Mouse (Mus musculus): ENCODE measurements around the gene Paox.

Gene Paox

DNA sequence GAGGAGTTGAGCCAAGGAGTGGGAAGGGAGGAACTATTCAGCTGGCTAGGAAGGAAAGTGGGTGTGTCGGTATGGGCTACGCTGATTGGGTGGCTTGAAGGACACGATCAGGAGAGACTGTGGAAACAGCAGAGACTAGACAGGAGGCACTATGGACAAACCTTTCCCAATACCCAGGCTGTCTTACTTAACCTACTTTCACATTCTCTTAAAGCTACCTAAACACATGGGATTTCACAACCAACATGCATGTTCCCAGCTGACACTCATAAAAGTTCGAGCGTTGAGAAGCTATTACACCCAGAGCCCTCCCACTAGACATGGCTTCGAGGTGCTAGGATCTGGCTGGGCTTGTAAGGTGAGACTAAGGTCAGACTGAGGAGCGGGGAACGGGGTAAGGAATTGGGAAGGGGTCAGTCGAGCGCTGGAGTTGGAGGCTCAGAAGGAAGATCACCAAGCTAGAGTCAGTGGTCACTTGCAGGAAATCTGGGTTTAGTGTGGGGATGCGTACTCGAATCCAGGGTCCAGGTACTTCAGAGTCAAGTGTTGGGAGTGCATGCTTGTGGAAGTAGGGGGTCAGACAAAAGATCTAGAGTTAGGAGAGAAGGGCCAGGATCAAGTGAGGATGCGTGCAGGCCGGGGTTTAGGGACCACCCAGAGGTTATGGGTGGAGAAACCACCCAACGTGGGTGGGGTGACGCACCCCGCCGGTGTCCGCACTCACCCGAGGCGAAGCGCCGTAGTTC, at the start of gene Paox:
TSS of gene Paox (plus strand) at position 217 of the 746 bp plus-strand sequence.
- peak; percentile 70 for DNase-seq

DNA sequence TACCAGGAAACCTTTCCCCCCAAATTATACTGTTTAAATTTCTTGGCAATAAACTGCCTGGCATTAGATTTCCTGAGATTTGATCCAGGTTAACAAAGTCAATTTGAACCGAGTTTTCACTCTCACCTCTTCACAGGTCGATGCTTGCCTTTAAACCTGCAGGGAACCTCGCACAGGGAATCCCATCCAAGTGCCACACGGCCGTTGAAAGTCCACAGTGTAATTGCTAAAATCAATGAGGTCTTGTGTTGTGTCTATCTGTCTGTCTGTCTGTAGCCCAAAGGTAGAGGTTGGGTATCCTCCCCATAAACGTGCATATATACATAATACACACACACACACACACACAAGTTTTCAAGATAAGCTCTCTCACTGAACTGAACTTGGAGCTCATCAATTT, 48.2 kb upstream of the Paox start:
- no peak for DNase-seq

DNA sequence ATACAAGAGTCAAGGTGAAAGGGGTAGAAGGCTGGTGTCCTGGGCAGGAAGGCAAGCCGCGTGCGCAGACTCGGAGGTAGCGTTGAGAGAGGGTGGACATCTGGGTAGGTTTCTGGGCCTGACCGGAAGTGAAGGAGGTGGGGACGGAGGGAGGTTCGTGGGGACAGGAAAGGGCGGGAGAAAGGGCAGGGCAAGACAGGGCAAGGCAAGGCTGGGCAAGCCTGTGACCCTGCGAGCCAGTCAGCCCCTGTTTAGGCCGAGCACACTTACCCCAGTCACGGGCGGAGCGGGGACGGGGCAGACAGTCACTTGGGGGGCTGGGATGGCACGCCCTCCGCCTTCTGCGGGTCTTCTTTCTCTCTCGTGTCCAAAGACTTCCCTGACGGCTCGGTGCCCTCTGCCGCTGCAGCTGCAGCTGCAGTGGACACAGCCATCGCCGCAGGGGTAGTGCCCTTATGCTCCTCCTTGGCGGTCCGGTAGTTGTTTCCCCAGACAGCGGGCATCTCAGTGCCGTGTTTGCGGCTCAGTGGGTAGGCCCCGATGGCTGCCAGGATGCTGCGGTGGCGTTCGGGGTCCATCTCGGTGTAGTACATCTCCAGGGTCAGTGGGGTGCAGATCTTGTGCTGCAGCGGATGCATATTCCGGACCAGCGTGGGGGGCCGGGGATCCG, 45.4 kb upstream of the Paox start:
- DNase-seq = no peak

DNA sequence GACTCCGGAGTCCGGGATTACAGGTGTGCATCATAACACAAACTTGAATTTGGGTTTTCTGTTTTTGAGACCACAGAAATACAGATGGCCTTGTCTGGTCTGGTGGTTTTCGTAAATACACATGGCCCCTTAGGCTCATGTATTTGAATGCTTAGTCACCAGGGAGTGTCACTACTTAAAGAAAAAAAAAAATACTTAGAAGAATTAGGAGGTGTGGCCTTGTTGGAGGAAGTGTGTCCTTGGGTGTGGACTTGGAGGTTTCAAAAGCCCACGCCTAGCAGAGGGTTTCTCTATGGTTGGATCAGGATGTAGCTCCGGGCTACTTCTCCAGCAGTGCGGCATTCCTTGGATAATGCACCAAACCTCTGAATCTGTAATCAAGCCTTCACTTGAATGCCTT, 37.9 kb upstream of the Paox start:
- DNase-seq = no peak

DNA sequence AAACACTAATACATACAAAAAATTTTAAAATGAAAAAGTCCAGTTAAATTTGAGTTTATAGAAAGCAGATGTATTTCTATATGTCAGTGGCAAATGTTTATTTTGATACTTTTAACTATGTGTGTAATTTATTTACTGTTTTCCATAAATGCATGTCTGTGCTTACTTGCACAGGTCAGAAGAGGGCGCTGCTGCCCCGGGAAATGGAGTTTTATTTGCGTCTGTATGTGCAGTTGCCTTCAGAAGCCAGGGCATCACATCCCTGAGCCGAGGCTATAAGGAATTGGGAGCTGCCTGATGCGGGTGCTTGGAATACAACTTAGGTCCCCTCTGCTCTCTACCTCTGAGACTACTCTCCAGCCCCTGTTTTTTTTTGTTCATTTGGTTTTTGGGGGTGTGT, 36.9 kb upstream of the Paox start:
- peak; percentile 84 for DNase-seq

DNA sequence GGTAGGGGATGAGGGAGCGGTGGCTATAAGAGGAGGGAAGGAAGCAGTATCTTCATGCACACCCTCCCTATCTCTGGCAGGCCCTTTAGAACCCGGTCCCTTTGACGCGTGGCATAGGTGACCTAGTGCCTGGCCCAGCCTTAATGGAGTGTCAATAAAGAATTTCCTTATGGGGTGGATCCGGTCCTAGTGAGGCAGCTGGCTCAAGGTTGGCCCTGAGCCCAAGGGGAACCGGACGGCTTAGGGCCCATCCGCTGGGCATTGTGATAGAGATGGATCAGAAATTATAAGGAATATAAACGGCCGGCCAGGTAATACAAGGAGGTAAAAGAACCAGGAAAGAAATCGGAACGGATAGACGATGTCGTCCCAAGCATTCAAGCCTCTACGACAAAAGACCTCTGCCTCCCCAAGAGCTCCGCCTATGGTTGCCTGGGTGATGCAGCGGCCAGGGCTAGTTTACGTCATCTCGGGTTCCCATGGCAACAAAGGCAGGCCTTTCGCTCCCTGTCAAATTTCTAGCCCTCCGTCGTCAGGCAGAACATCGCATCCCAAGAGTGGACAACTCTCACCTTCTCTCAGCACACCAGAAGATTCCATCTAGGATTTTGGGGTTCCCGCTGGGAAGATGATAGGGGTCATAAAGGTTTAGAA, 35.0 kb upstream of the Paox start:
- DNase-seq = peak; percentile 81

DNA sequence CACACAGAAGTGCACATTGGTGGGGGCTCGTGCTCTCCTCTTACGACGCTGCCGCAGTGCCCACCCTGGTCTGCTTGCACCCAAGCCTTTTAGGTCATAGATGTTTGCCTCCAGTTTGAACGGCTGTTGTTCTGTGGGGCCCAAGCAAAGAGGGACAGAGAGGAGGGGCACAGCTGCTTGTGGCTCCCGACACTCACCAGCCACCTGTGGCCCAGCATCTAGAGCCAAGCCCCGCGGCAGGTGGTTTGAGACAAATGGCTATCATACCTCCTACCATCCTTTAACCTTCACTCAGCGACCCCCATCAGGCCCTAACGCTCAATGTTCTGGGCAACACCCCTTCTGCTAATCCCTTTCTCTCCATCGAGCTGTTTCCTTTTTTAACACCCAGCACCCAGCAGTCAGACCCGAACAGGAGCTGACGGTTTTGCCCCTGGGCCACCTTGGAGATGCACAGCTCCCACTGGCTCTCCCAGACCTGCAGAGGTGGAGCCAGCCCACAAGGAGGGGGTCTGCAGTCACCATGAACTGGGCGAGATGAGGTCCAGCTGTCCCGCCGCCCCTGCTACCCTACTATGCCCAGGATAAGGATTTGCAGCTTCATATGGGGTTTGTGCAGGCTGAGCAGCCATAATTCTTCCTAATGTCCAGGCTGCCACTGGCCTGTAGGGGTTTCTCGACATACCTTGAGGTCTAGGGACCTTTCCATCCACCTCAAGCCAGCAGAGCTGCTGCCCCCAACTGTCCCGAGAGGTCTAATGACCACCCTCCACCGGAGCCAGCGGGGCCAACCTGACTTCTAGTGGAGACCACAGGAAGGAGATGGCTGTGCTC, 34.0 kb upstream of the Paox start:
- no peak for DNase-seq

DNA sequence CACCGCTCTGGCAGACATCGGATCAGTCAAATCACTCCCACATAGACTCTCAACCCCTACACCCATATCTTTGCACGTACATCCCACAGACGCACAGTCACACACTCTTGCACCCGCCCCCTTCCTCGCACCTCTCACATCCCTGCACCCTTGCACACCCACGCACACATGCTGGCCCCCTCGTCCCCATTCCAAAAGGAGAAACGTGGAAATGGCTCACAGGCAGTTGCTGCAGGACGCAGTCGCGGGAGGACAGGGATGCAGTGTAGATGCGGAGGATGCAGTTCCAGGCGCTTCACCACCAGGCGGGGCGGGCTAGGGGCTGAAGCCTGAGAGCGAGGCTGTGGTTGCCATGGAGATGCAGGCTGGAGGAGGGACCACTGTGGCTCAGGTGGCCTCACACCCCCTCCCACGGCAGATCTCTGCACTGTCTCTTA, 33.3 kb upstream of the Paox start, which contains the start of gene Caly:
TSS of gene Caly (minus strand) at position 307 of the 437 bp plus-strand sequence.
- DNase-seq = peak; percentile 65

DNA sequence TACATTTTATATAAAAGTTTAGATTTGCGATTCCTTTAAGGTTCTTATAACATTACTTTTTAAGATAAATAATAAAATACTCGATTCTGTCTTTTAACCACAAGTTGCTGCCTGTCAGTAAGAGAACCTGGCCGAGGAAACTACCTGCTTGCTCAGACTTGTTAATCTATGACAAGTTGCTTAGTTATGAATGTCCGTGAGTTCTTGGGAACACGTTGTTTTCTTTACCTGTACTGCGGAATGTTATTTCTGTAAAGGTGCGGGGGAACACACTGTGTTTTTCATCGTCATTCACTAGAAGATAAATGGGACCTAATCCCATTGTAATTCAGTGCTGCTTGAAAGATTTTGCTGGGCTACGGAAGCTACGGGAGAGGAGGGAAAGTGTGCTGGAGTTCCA, 25.0 kb upstream of the Paox start:
- DNase-seq = no peak

DNA sequence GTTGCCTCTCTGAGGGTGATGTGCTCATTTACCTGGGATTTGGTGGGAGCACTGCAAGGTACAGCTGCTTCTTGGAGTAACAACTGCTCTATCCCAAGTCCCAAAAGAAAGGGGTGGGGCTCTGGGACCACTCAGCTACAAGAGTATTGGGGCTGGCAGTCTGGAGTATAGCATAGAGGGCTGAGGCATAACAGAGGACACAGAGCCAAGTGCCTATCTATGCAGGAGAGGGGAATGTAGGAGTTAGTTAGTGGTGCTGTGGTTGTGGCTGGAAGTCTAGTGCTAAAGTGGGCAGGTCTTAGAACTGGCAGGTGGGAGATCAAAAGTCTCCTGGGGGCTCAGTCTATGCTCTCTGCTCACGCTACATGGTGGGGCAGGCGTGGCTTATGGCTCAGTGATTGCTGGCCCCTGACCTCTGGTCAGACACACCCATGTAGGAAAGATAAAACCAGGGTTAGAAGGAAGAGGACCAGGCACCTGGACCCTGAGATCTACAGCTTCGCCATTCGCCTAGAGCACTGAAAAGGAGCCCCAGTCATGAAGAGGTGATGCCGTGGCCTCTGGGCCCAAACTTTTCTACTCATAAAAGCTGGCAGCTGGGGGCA, 22.6 kb upstream of the Paox start, which contains the start of gene Prap1:
TSS of gene Prap1 (plus strand) at position 472 of the 605 bp plus-strand sequence.
- no peak for DNase-seq

DNA sequence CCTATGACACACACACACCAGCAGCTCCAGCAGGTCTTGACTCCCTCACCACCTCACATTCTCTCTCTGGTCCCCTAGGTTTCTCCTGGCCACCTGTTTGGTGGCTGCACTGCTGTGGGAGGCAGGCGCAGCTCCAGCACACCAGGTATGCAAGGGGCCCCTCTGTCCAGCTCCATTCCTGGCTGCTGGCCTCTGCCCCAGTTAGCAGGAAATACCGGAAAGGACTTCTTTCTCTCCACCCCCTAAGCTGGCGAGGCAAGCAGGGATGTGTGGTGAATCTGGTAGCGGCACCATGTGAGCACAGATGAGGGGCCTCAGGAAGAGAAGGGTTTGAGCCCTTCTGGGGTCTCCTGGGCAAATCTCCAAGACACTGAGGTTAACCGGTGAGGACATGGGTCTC, 20.6 kb upstream of the Paox start:
- peak; percentile 46 for DNase-seq

DNA sequence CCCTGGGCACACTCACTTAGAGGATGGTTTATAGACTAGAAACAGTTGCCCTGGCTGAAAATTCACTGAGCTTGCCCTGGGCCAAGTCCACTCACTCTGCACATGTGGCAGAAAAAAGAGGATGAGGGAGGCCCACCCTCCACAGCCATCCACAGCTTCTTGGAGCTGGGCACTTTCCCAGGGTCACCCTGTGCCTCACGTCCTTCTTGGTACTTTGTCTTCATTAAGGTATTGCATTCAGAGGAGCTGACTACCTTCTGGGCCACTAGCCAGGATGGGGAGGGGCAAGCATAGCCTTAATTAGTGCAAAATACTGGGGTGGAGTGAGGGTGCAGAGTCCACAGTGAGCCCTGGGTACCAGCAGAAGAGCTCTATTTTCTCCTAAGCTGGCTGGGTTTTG, 20.0 kb upstream of the Paox start:
- peak; percentile 83 for DNase-seq

DNA sequence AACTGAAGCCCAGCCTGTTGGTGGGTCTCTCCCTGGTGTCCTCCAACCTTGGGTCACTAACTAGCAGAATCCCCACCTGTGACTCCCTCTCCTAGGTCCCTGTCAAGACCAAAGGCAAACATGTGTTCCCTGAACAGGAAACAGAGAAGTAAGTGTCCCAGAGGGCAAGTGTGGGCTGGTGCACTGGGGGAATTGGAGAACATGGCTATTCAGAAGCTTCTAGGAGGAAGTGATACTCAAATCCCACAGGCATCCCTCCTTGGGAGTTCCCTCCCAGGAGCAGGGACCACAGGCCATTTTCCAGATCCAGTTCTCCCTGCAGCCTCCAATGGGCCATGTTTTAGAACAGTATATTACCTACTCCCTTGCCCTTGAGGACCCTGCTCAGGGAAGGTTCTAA, 19.5 kb upstream of the Paox start:
- DNase-seq = no peak

DNA sequence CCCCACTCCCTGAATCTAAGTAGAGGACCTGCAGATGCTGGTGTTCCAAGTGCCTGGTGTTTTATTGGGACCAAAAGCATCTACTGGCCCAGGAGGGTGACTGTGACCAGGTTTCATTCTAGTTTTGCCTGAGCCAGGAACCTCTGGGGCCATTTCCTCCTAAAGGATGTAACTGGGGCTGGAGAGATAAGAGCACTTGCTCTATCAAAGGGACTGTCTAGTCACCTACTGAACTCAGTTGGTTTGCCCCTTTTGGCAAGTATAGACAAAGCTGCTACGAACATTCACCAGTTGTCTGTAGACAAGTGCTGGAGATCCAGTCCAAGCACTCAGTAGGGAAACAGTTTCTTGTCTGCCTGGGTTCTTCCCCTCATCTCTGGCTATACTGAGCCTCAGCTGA, 17.1 kb upstream of the Paox start:
- DNase-seq = no peak

DNA sequence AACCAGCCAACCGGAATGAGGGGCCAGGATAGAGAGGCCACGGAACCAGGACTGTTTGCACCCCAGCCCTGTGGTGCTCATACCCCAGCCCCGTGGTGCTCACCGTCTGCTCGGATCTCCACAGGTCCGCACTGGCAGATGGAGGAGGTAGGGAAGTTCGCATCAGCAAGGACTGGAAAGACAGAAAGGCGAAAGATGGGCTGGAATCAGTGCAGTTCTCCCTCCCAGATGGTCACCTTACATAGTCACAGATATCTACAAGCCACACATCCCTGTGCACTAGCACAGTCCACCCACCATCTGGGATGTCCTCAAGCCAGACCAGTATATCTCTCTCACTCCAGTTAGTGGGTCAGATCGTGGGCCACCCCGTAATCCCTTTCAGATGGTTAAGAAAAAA, 14.1 kb upstream of the Paox start:
- no peak for DNase-seq

DNA sequence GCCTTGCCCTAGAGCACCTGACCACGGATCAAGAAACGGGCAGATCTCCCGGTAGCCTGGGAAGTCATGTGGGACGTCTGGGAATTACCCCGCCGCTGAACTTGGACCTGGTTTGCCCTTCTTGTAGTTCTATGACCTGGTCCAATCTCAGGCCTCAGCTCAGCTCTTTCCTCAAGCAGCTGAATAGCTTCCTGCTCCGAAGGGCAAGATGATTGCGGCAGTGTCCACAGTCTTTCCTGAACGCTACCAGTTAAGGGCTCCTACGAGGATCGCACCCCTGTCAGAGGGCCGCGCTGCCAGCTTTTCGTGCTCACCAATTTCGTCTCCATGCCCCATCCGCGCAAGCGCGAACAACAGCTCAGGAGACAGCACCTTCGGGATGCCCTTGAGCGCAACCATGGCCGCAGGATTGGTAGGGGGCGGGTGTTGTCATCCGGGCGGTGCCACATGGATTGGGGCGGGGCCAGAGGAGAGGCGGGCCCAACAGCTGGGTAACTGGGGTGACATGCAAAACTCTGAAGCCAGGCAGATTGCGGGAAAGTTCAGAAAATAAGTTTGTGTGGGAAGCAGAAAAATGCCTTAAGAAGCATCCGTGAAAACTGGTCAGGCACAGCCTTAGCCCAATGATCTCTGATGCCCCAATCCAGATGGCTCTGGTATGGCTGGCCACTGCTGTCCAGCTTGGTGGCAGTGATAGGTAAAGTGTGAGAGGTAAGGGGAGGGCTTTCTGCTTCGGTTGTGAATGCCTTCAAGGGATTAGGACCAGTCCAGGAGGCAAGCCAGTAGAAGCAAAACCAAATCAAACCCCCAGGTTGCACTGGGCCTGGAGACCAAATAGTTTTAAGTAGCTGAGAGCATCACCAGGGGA, 13.4 kb upstream of the Paox start, which contains the start of gene Fuom:
TSS of gene Fuom (minus strand) at position 449 of the 868 bp plus-strand sequence.
- DNase-seq = peak; percentile 92

DNA sequence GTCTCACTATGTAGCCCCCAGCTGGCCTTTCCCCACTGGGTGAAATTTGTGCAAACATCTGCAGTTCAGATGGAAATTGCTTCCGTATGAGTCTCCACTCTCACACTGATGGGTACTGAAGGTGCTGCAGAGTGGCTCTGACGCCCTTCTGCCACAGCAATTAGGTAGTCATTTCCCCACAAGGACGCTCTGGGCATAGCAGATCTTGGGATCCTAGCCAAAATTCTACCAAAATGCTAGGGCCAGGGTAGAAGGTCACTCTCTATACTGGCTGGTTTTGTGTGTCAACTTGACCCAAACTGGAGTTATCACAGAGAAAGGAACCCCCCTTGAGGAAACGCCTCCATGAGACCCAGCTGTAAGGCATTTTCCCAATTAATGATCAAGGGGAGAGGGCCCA, 11.6 kb upstream of the Paox start:
- no peak for DNase-seq

DNA sequence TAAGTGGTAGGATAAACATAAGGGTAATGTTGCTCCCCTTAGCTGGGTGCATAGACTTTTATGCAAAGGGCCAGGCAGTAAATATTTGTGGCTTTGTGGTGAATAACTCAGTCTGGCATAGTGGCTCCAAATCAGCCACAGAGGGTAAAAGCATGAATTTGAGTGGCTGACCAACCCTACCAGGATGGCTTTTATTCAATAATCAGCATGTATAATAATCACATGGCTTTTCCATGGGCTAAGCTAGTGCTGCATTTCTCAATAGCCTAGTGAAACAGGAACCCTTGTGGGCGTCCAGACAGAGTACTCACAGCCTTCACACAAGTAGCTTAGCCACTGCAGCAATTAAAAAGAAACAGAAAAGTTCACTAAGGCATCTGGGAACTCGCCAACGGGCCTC, 3.7 kb upstream of the Paox start:
- DNase-seq = no peak

DNA sequence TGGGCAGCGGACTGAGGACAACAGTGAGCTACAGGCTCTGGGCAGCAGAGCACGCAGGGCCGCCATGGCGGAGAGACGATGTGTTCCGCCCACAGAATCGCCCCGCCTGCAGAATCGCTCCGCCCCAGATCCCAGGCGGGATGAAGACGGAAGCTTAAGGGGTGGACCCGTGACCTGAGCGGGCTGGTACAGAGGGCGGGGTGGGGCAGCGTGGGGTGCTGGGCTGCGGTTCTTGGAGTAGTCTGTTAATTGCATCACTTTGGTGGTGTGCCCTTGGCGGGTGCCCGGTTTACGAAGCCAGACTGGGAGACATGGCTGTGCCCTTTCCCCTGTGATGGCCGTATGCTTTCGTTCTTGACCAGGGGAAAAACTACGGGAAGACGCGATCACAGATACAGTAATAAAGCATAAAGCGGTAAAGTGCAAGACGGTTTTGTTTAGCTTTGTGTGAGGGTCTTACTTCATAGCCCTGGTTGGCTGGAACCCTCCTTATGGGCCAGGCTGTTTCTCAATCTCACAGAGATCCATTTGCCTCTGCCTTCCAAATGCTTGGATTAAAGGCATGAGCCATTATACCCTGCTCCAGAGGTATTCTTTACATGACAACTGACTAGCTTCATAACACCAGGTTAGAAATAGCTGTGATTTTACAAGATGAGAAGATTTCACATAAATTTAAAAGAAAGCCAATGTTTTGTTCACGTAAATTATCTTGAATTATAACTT, 893 bp downstream of the Paox start, which contains the start of gene Echs1:
TSS of gene Echs1 (minus strand) at position 148 of the 726 bp plus-strand sequence.
- DNase-seq = peak; percentile 94

DNA sequence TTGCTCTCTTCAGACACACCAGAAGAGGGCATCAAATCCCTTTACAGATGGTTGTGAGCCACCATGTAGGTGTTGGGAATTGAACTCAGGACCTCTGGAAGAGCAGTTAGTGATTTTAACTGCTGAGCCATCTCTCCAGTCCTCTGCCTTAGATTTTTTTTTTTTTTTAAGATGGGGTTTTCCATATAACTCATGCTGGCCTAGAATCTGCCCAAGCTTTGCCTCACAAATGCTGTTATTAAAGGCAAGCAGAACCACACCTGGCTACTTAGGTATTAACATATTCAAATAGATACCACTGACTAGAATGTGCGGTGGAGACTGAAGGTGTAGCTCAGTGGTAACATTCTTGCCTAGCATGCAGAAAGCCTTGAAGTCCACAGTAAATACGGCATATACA, 4.9 kb downstream of the Paox start:
- no peak for DNase-seq
